Mouse (Mus musculus) stomach, embryonic 16.5 days (tissue): ENCODE measurements around the gene Ubfd1. TPM values are rescaled to one million over a fixed set of nuclear protein-coding genes. Genes with fewer than 3 reads are reported as not detected.

ENCODE experiments used
- ATAC-seq: fragments of 200-750 bp; cut with Nextera tagmentation; 2 replicates; pipeline ENCODE4 v1.8.0; 2017; ENCODE audit warnings: moderate number of reproducible peaks, moderate TSS enrichment; ENCODE audit not compliant: insufficient read depth, low FRiP score
- H3K27ac ChIP-seq: fragments of 300-500 bp; sonication (generic); 2 replicates; pipeline ENCODE4 v1.5.1; 2014; ENCODE audit warnings: low read length
- H3K27me3 ChIP-seq: fragments of 300-500 bp; sonication (generic); 2 replicates; pipeline ENCODE4 v1.6.1; 2014; ENCODE audit warnings: low read length, control low read depth, mixed read lengths; ENCODE audit not compliant: control insufficient read depth, insufficient read depth
- H3K36me3 ChIP-seq: fragments of 300-500 bp; sonication (generic); 2 replicates; pipeline ENCODE4 v1.6.1; 2014; ENCODE audit warnings: low read length; ENCODE audit not compliant: control insufficient read depth, insufficient read depth
- H3K4me1 ChIP-seq: fragments of 300-500 bp; sonication (generic); 2 replicates; pipeline ENCODE4 v1.6.1; 2014; ENCODE audit warnings: low read length, control low read depth, mixed read lengths; ENCODE audit not compliant: control insufficient read depth, insufficient read depth
- H3K4me2 ChIP-seq: fragments of 300-500 bp; sonication (generic); 2 replicates; pipeline ENCODE4 v1.6.1; 2014; ENCODE audit warnings: low read depth, low read length, mixed read lengths
- H3K4me3 ChIP-seq: fragments of 300-500 bp; sonication (generic); replicated peaks from 2 replicates; pipeline ENCODE4 v1.5.1; 2014; ENCODE audit warnings: mild to moderate bottlenecking, low read length
- H3K9ac ChIP-seq: fragments of 300-500 bp; sonication (generic); 2 replicates; pipeline ENCODE4 v1.6.1; 2014; ENCODE audit warnings: low read length
- H3K9me3 ChIP-seq: fragments of 300-500 bp; sonication (generic); replicated peaks from 2 replicates; pipeline ENCODE4 v1.6.1; 2016; ENCODE audit warnings: low read length, control low read depth; ENCODE audit not compliant: control insufficient read depth
- WGBS: fragments of 180-500 bp; shearing (Covaris S2); extraction: QIAGEN DNeasy Blood & Tissue Kit; methylation state at CpG from one replicate; pipeline ENCODE4 v1.1.7; 2014; 5-methylcytosine and 5-hydroxymethylcytosine counted together
- polyA plus RNA-seq: library from polyadenylated mRNA; unstranded; fragments of >200 nt; fragmentation: Nextera tagmentation; extraction: Ambion mirVana; gene quantifications from 2 replicates; pipeline ENCODE4 v1.2.1, GENCODE M21; 2015

Ubfd1 gene
- polyA plus RNA-seq, 1 experiment from 2014 or later = 41.0 TPM

- Histone ChIP-seq H3K4me3 (peak overlapping the region; percentile 96), H3K27ac (peak overlapping the region; percentile 96), H3K4me2 (peak overlapping the region; percentile 69), H3K4me1 (peaks cover 23% of the 10 kb centered on the region), H3K36me3 (0 out of 2 replicates have a peak, but pooled peaks cover 7% of the 10 kb centered on the region), H3K9ac (peak overlapping the region; percentile 95), H3K9me3 (no peaks in the 10 kb centered on the region), H3K27me3 (no peaks in the 10 kb centered on the region)
- WGBS = under 1% methylated on average over 55 of the region's 58 CpGs
- ATAC-seq = peak; percentile 14
Measured at GRCm38 (mm10) chr7:122067517-122068381, 774 bp downstream of the Ubfd1 start.

- no peak overlapping the region for H3K27ac ChIP-seq
- WGBS = 72% methylated on average over 3 of the region's 3 CpGs
- no peak for ATAC-seq
Measured at GRCm38 (mm10) chr7:122074374-122074773, 7.4 kb downstream of the Ubfd1 start.

DNA sequence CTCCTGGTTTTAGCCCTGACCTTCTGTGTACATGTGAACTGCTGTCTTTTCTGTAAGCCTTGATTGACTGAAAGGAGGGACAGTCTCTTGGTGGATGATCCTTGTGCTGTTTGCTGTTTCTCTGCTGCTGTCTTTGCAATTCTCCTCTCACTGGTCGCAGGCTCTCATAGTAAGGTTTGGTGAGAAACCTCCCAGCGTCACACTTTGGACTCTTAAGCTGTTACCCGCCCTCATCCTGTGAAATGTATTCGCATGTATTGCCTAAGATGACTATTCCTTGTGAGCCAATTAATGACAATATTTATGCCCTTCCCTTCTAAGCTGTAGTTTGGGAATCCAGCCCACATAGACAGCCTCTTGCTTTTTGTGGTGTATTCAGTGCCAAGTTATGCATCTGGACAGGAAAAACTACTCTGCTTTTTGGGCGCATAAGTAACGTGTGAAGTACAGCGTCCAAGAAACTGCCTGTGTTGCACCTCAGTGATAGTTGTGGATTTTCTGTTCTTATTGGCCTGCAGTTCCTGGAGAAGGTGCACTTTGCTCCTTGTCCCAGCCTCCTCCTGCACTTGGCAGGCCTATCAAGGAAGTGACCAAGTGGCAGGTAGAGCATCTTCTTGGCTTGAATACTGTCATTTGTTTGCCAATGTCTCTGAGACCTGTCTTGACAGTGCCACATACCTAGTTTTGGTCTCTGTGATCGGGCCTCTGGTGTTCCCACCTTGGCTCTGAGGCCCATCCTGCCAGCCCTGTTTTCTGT, 13.0 kb downstream of the Ubfd1 start:
- H3K4me1 ChIP-seq = no peaks in the 10 kb centered on the region
- H3K4me3 ChIP-seq = no peak overlapping the region
- H3K27me3 ChIP-seq = no peaks in the 10 kb centered on the region
- no peak overlapping the region for H3K4me2 ChIP-seq
- peaks cover 25% of the 10 kb centered on the region for H3K36me3 ChIP-seq
- peak; percentile 33; the same call in 1 of the 2 replicates for ATAC-seq
- H3K27ac ChIP-seq = no peak overlapping the region; the same call in 1 of the 2 replicates
- no peak overlapping the region for H3K9ac ChIP-seq
- 88% methylated on average over 8 of the region's 8 CpGs for WGBS
- H3K9me3 ChIP-seq = no peaks in the 10 kb centered on the region

More at GRCm38 (mm10) chr7:122074374-122074773, 7.4 kb downstream of the Ubfd1 start:
- no peak overlapping the region for H3K9ac ChIP-seq
- H3K36me3 ChIP-seq = peaks cover 26% of the 10 kb centered on the region
- H3K4me2 ChIP-seq = no peak overlapping the region
- no peaks in the 10 kb centered on the region for H3K9me3 ChIP-seq
- H3K4me3 ChIP-seq = no peak overlapping the region
- H3K4me1 ChIP-seq = peaks cover 4% of the 10 kb centered on the region; the same call in 1 of the 2 replicates
- no peaks in the 10 kb centered on the region for H3K27me3 ChIP-seq

- Histone ChIP-seq H3K27me3 (no peaks in the 10 kb centered on the region), H3K36me3 (peaks cover 23% of the 10 kb centered on the region), H3K4me1 (no peaks in the 10 kb centered on the region), H3K27ac (no peak overlapping the region), H3K9me3 (no peaks in the 10 kb centered on the region), H3K4me2 (no peak overlapping the region), H3K9ac (no peak overlapping the region), H3K4me3 (no peak overlapping the region)
- no peak for ATAC-seq
- WGBS = 97% methylated on average over 1 of the region's 1 CpGs
Measured at GRCm38 (mm10) chr7:122081071-122081470, 14.1 kb downstream of the Ubfd1 start.

GRCm38 (mm10) chr7:122087195-122087982, 20.4 kb downstream of the Ubfd1 start:
- 85% methylated on average over 11 of the region's 11 CpGs for WGBS
- Histone ChIP-seq H3K4me3 (no peak overlapping the region), H3K9ac (no peak overlapping the region), H3K27me3 (no peaks in the 10 kb centered on the region), H3K27ac (no peak overlapping the region), H3K9me3 (no peaks in the 10 kb centered on the region), H3K4me2 (no peak overlapping the region), H3K4me1 (no peaks in the 10 kb centered on the region), H3K36me3 (peaks cover 17% of the 10 kb centered on the region; the same call in 1 of the 2 replicates)
- ATAC-seq = no peak

- peaks cover 37% of the 10 kb centered on the region for H3K36me3 ChIP-seq
- ATAC-seq = no peak
- 88% methylated on average over 2 of the region's 2 CpGs for WGBS
Measured at GRCm38 (mm10) chr7:122094564-122095330, 27.8 kb downstream of the Ubfd1 start.

DNA sequence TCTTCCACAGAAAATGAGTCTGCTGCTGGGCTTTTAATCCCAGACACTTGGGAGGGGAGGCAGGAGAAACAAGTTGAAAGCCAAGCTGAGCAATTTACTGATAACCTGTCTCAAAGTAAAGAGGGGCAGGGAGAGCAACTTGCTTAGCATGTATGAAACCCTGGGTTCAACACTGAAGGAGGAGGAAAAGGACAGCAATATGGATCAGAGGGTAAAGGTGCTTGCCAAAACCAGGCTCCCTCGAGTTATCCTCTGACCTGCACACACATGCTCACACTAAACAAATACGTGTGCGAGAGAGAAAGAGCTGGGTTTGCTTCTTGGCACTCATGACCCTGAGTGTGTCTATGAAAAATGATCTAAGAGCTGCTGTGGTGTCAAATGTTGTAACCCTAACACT, 31.0 kb downstream of the Ubfd1 start:
- peaks cover 12% of the 10 kb centered on the region for H3K4me1 ChIP-seq
- no peak overlapping the region for H3K9ac ChIP-seq
- no peaks in the 10 kb centered on the region for H3K9me3 ChIP-seq
- 79% methylated on average over 3 of the region's 3 CpGs for WGBS
- no peak for ATAC-seq
- no peak overlapping the region for H3K4me3 ChIP-seq
- no peaks in the 10 kb centered on the region for H3K27me3 ChIP-seq
- H3K27ac ChIP-seq = no peak overlapping the region
- H3K4me2 ChIP-seq = no peak overlapping the region
- H3K36me3 ChIP-seq = peaks cover 24% of the 10 kb centered on the region

More at GRCm38 (mm10) chr7:122094564-122095330, 27.8 kb downstream of the Ubfd1 start:
- no peaks in the 10 kb centered on the region for H3K27me3 ChIP-seq
- no peaks in the 10 kb centered on the region for H3K9me3 ChIP-seq
- H3K4me3 ChIP-seq = no peak overlapping the region
- H3K4me2 ChIP-seq = no peak overlapping the region
- no peak overlapping the region for H3K9ac ChIP-seq
- H3K4me1 ChIP-seq = no peaks in the 10 kb centered on the region
- H3K27ac ChIP-seq = no peak overlapping the region

- no peak for ATAC-seq
- Histone ChIP-seq H3K4me2 (no peak overlapping the region), H3K27ac (no peak overlapping the region)
Measured at GRCm38 (mm10) chr7:122099222-122099621, 32.2 kb downstream of the Ubfd1 start.

More at GRCm38 (mm10) chr7:122099222-122099621, 32.2 kb downstream of the Ubfd1 start:
- H3K4me3 ChIP-seq = no peak overlapping the region
- H3K4me1 ChIP-seq = peaks cover 12% of the 10 kb centered on the region
- H3K36me3 ChIP-seq = peaks cover 21% of the 10 kb centered on the region
- no peaks in the 10 kb centered on the region for H3K9me3 ChIP-seq
- 52% methylated on average over 4 of the region's 4 CpGs for WGBS
- H3K9ac ChIP-seq = no peak overlapping the region
- no peaks in the 10 kb centered on the region for H3K27me3 ChIP-seq
